Mouse (Mus musculus): ENCODE data around the gene Fgf2.
A peak's percentile ranks its signal among the peaks of the same experiment; 100 is the strongest.

- no peak for TF ChIP-seq TCF12 (IDR thresholded peaks at IDR 0.05; ENCODE audit: low read depth, low read length)
- no peak for TF ChIP-seq RAD21 (IDR thresholded peaks at IDR 0.05; ENCODE audit: low read depth, low read length)
- no peak for TF ChIP-seq GATA1 (IDR thresholded peaks at IDR 0.05; ENCODE audit: low read depth, low read length)
- TF ChIP-seq MYC (IDR thresholded peaks at IDR 0.05; ENCODE audit: low read depth, low read length), result no peak
- no peak for TF ChIP-seq POLR2A (IDR thresholded peaks at IDR 0.05; ENCODE audit: control insufficient read depth in 1 of 2, insufficient read depth in 1 of 2, low read depth in 1 of 2, low read length in 2 of 2, poor library complexity in 1 of 2)
- TF ChIP-seq ETS1 (IDR thresholded peaks at IDR 0.05; ENCODE audit: low read depth, low read length), result 0 out of 2 replicates have a peak, but pooled peaks have one; percentile 12
- TF ChIP-seq ZC3H11A (IDR thresholded peaks at IDR 0.05; ENCODE audit: low read depth, low read length), result no peak
- no peak for TF ChIP-seq MAZ (IDR thresholded peaks at IDR 0.05; ENCODE audit: low read depth, low read length)
- TF ChIP-seq E2F4 (IDR thresholded peaks at IDR 0.05; ENCODE audit: borderline replicate concordance, low read depth, low read length), result no peak
- TF ChIP-seq USF2 (IDR thresholded peaks at IDR 0.05; ENCODE audit: borderline replicate concordance in 1 of 2, insufficient read depth in 1 of 2, low read depth in 1 of 2, low read length in 2 of 2), result no peak
- no peak for TF ChIP-seq NELFE (IDR thresholded peaks at IDR 0.05; ENCODE audit: low read depth, low read length)
These were observed 14.1 kb upstream of the Fgf2 start for GRCm38 (mm10) chr3:37334053-37334452.

Data from MEL (cell line).